Mouse (Mus musculus): ENCODE results near the gene Casp6. TPM values are rescaled to one million over a fixed set of nuclear protein-coding genes. Genes with fewer than 3 reads are reported as not detected.

The Casp6 gene
- polyA plus RNA-seq (2014; fragmentation: Illumina TruSeq; extraction: RNeasy Lipid Tissue Mini Kit (QIAGEN cat#74804); ENCODE audit: low replicate concordance): 353 TPM

DNA sequence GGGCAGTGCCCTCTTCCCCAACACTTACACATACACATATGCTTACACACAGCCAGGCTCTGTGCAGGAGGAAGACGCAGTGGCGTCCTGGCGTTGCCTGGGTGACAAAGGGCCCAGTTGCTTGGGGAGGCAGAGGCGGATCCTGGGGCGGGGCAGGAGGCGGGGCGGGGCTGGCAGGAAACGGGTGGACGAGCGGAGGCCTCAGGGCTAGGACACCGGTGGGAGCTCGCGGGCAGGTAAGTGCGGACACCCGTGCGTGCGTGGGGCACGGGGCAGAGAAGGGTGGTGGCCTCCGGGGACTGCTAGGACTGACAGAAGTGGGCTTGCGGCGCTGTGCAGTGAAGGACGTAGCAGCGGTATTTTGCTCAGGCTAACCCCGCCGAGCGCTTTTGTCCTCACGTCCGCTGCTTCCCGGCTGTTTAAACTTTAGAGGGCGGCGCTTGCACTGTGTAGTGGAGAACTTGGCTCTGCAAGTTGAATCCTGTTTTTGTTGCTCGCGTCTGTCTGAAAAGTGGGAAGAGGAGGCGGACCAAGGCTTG is at the start of gene Casp6:
Casp6 (plus strand) TSS at position 155 of the 539 bp plus-strand sequence.

DNA sequence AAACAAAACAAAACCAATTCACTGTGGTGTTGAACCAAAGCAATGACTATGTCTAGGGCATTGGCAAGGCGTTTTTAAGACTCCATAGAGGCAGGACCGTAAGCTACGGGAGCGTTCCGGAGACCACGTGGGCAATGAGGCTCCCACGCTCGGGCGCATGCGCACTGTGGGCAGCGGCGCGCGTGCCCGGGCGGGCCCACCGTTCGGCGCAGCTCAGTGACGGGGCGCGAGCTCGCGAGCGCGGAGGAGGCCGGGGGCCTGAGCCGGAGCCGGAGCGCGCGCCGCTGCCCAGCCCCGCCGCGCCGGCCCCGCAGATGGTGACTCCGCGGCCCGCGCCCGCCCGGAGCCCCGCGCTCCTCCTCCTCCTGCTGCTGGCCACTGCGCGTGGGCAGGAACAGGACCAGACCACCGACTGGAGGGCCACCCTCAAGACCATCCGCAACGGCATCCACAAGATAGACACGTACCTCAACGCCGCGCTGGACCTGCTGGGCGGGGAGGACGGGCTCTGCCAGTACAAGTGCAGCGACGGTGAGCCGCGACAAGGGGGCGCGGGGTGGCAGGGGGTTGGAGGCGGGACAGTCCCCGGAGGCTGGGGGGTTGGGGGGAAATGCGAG is 22.7 kb upstream of the Casp6 start, which contains the start of gene Pla2g12a:
Pla2g12a (plus strand) TSS at position 202 of the 617 bp plus-strand sequence.

Other genes starting within 250 kb of the Casp6 start
- gene Egf, start 146.1 kb upstream of the Casp6 start, polyA plus RNA-seq (2014; fragmentation: Illumina TruSeq; extraction: RNeasy Lipid Tissue Mini Kit (QIAGEN cat#74804); ENCODE audit: low replicate concordance): 1.1 TPM
- not detected for gene Lrit3, start 97.4 kb upstream of the Casp6 start, polyA plus RNA-seq (2014; fragmentation: Illumina TruSeq; extraction: RNeasy Lipid Tissue Mini Kit (QIAGEN cat#74804); ENCODE audit: low replicate concordance)
- gene Rrh, start 78.8 kb upstream of the Casp6 start, polyA plus RNA-seq (2014; fragmentation: Illumina TruSeq; extraction: RNeasy Lipid Tissue Mini Kit (QIAGEN cat#74804); ENCODE audit: low replicate concordance): not detected
- 55.9 TPM for gene Gar1, start 70.0 kb upstream of the Casp6 start, polyA plus RNA-seq (2014; fragmentation: Illumina TruSeq; extraction: RNeasy Lipid Tissue Mini Kit (QIAGEN cat#74804); ENCODE audit: low replicate concordance)
- gene Cfi, start 65.5 kb upstream of the Casp6 start, polyA plus RNA-seq (2014; fragmentation: Illumina TruSeq; extraction: RNeasy Lipid Tissue Mini Kit (QIAGEN cat#74804); ENCODE audit: low replicate concordance): 3.8 TPM
- gene Pla2g12a, start 22.8 kb upstream of the Casp6 start, polyA plus RNA-seq (2014; fragmentation: Illumina TruSeq; extraction: RNeasy Lipid Tissue Mini Kit (QIAGEN cat#74804); ENCODE audit: low replicate concordance): 7.2 TPM
- gene Mcub, start 68.8 kb downstream of the Casp6 start, polyA plus RNA-seq (2014; fragmentation: Illumina TruSeq; extraction: RNeasy Lipid Tissue Mini Kit (QIAGEN cat#74804); ENCODE audit: low replicate concordance): 1.9 TPM
- gene Sec24b, start 160.1 kb downstream of the Casp6 start, polyA plus RNA-seq (2014; fragmentation: Illumina TruSeq; extraction: RNeasy Lipid Tissue Mini Kit (QIAGEN cat#74804); ENCODE audit: low replicate concordance): 35.6 TPM
- 0.93 TPM for gene Col25a1, start 230.1 kb downstream of the Casp6 start, polyA plus RNA-seq (2014; fragmentation: Illumina TruSeq; extraction: RNeasy Lipid Tissue Mini Kit (QIAGEN cat#74804); ENCODE audit: low replicate concordance)

All from small intestine, adult 10 weeks (tissue).